Mouse (Mus musculus) lung, embryonic 15.5 days (tissue): ENCODE results near the gene Ift122. TPM values are rescaled to one million over a fixed set of nuclear protein-coding genes. Genes with fewer than 3 reads are reported as not detected.

Source experiments
- ATAC-seq: fragments of 200-750 bp; cut with Nextera tagmentation; 2 replicates; pipeline ENCODE4 v1.8.0; 2017; ENCODE audit warnings: moderate number of reproducible peaks, borderline replicate concordance; ENCODE audit not compliant: low FRiP score, low TSS enrichment; ENCODE audit errors: extremely low read depth
- H3K27ac ChIP-seq: fragments of 300-500 bp; sonication (generic); 2 replicates; pipeline ENCODE4 v1.5.1; 2015; ENCODE audit warnings: moderate library complexity, mild to moderate bottlenecking, inconsistent platforms
- H3K27me3 ChIP-seq: fragments of 300-500 bp; sonication (generic); 2 replicates; pipeline ENCODE4 v1.6.1; 2015; ENCODE audit warnings: inconsistent platforms
- H3K36me3 ChIP-seq: fragments of 300-500 bp; sonication (generic); 2 replicates; pipeline ENCODE4 v1.6.1; 2015; ENCODE audit warnings: inconsistent platforms
- H3K4me1 ChIP-seq: fragments of 300-500 bp; sonication (generic); 2 replicates; pipeline ENCODE4 v1.6.1; 2015; ENCODE audit warnings: inconsistent platforms
- H3K4me2 ChIP-seq: fragments of 300-500 bp; sonication (generic); 2 replicates; pipeline ENCODE4 v1.6.1; 2015; ENCODE audit warnings: inconsistent platforms, mild to moderate bottlenecking, moderate library complexity
- H3K4me3 ChIP-seq: fragments of 300-500 bp; sonication (generic); 2 replicates; pipeline ENCODE4 v1.5.1; 2015; ENCODE audit warnings: mild to moderate bottlenecking, inconsistent platforms
- H3K9ac ChIP-seq: fragments of 300-500 bp; sonication (generic); 2 replicates; pipeline ENCODE4 v1.6.1; 2015; ENCODE audit warnings: inconsistent platforms
- H3K9me3 ChIP-seq: fragments of 300-500 bp; sonication (generic); 2 replicates; pipeline ENCODE4 v1.6.1; 2016; ENCODE audit warnings: inconsistent platforms
- WGBS: fragments of 180-500 bp; shearing (Covaris S2); methylation state at CpG from one replicate; pipeline ENCODE4 v1.1.7; 2015; 5-methylcytosine and 5-hydroxymethylcytosine counted together
- polyA plus RNA-seq: library from polyadenylated mRNA; unstranded; fragments of >200 nt; fragmentation: Nextera tagmentation; extraction: Ambion mirVana; gene quantifications from 2 replicates; pipeline ENCODE4 v1.2.1, GENCODE M21; 2015

The Ift122 gene
- polyA plus RNA-seq, 1 experiment from 2014 or later = 24.6 TPM

DNA sequence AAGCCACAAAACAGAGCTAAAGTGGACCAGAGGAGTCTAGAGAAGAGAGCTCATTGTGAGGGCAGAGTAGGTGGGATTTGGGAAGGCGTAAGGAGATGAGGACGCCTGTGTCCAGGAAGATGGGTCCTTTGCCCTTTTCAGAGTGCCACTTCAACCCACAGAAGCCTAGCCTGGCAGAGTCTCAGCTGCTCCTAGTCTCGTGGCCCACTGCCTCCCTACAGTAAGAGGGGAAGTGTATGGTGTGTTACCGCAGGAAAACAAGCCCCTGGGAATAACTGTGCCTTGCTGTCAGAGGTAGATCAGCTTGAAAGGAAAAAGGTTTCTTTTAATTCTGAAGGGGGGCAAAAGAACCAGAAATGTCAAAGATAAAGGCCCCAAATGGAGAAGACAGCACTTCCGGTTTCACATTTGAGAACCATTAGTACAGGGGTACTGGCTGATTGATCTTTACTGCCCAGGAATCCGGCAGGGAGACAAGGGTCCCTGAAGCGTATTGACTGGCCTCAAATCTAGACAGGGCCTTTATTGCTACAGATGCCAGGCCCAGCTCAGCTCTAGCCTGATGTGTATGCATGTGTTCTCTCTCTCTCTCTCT lies 44.8 kb downstream of the Ift122 start:
- Histone ChIP-seq H3K4me3 (no peak overlapping the region), H3K4me1 (peaks cover 14% of the 10 kb centered on the region; the same call in 1 of the 2 replicates), H3K9me3 (no peaks in the 10 kb centered on the region), H3K4me2 (no peak overlapping the region), H3K27me3 (no peaks in the 10 kb centered on the region), H3K36me3 (0 out of 2 replicates have a peak, but pooled peaks cover 4% of the 10 kb centered on the region), H3K27ac (no peak overlapping the region), H3K9ac (no peak overlapping the region)
- WGBS = 79% methylated on average over 7 of the region's 7 CpGs
- ATAC-seq = no peak

DNA sequence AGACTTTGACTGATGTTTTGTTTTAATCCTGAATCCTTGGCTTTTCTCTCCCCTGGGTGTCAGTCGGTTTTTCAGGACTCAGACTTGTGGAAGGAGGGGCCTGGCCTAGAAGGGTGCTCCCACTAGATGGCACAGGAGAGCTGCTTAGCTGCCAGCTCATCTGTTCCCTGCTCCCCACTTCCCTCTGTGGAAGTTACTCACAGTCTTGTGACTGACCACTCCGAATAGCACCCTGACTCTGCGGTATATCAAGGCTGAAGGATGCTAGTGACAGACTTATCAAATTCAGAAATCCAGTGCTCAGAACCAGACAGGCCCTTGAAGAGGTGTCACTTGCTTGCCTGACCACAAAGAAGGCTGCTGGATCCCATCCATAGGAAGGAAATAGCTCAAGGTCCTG lies 47.8 kb downstream of the Ift122 start:
- Histone ChIP-seq H3K36me3 (no peaks in the 10 kb centered on the region), H3K27me3 (no peaks in the 10 kb centered on the region), H3K9me3 (no peaks in the 10 kb centered on the region), H3K4me3 (no peak overlapping the region), H3K9ac (no peak overlapping the region), H3K27ac (peak overlapping the region; percentile 55; the same call in 1 of the 2 replicates), H3K4me2 (no peak overlapping the region), H3K4me1 (peaks cover 25% of the 10 kb centered on the region)
- 11% methylated on average over 3 of the region's 3 CpGs for WGBS
- ATAC-seq = peak; percentile 73

DNA sequence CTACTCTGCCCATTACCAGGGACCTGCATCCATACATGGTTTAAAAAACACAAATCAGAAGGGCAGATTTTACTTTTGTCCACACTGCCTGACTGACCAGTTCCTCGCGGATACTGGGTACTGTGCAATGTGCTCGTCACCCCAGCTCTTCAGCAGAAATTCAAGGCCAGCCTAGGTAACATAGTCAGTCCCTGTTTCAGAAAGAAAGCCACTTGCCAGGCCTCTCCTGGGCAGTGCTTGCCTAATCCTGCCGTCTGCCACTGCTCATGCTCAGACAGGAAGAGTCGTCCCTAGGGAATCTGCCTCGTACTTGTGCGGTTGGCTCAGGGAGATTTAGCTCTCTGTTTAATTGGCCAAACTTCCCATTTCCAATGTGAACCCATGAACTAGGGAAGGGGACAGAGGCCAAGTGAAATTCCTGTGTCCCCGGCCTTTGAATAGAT lies 48.2 kb downstream of the Ift122 start:
- H3K4me2 ChIP-seq = no peak overlapping the region
- no peak overlapping the region for H3K9ac ChIP-seq
- no peaks in the 10 kb centered on the region for H3K9me3 ChIP-seq
- H3K36me3 ChIP-seq = no peaks in the 10 kb centered on the region
- peak; percentile 20 for ATAC-seq
- H3K27ac ChIP-seq = peak overlapping the region; percentile 55; the same call in 1 of the 2 replicates
- H3K4me1 ChIP-seq = peaks cover 25% of the 10 kb centered on the region
- H3K27me3 ChIP-seq = no peaks in the 10 kb centered on the region
- H3K4me3 ChIP-seq = no peak overlapping the region
- WGBS = 73% methylated on average over 8 of the region's 8 CpGs

DNA sequence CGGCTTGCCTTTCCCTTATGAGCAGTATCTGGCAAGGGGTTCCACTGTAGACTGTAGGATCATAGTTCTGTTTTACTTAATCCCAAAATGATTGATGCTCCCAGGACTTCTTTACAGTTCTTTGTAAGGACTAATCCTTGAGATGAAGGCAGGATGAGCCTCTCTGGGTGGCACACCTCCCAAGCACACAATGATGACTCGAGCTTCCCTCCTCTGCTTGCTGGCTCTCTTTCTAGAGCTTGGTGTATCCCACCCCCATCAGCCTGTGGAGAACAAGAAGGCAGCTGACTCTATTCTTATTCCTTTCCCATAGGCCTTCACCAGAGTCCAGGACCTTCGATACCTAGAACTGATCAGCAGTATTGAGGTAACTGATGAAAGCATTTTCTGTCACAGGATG lies 49.3 kb downstream of the Ift122 start:
- ATAC-seq = no peak
- WGBS = 77% methylated on average over 3 of the region's 3 CpGs
- H3K4me3 ChIP-seq = no peak overlapping the region
- peaks cover 20% of the 10 kb centered on the region for H3K4me1 ChIP-seq
- no peak overlapping the region for H3K4me2 ChIP-seq
- 0 out of 2 replicates have a peak overlapping the region, but pooled peaks have one; percentile 55 for H3K27ac ChIP-seq
- H3K9me3 ChIP-seq = no peaks in the 10 kb centered on the region
- no peaks in the 10 kb centered on the region for H3K36me3 ChIP-seq
- no peak overlapping the region for H3K9ac ChIP-seq
- no peaks in the 10 kb centered on the region for H3K27me3 ChIP-seq

DNA sequence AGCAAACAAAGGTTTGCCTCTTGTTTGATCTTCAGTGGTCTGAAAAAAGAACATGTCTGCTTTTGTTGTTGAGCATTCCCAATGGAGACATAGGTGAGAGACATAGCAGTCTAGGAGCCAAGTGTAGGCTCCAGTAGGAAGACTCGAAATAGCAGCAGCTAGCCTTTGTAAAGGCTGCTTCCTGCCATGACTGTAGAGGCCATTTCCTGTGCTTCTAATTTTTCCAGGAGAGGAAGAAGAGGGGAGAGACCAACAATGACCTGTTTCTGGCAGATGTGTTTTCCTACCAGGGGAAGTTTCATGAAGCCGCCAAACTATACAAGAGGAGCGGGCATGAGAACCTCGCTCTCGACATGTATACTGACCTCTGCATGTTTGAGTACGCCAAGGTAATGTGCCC lies 52.3 kb downstream of the Ift122 start:
- WGBS = 73% methylated on average over 6 of the region's 6 CpGs
- Histone ChIP-seq H3K9me3 (no peaks in the 10 kb centered on the region), H3K4me3 (no peak overlapping the region), H3K4me2 (no peak overlapping the region), H3K9ac (no peak overlapping the region), H3K4me1 (peaks cover 36% of the 10 kb centered on the region), H3K27ac (peak overlapping the region; percentile 59), H3K36me3 (no peaks in the 10 kb centered on the region), H3K27me3 (no peaks in the 10 kb centered on the region)
- ATAC-seq = no peak

DNA sequence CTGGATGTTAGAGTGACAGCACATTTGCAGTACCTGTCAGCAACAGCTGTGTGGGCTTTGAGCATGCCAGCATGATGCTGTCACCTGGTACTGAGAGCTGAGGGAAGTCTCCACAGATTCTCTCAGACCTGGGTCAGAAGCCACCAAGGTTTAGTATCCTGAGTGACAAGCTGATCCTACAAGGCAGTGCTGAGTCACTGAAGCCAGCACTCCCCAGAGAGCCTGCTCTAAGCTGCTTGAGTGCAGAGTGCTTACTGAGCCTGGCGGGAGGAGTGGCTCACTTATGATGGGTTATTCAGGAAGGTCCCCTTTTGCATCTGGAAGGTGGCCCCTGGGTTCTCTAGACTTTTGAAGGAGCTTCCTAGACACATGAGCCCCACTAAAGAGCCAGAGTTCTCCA lies 53.2 kb downstream of the Ift122 start:
- H3K27ac ChIP-seq = peak overlapping the region; percentile 59; the same call in 1 of the 2 replicates
- H3K27me3 ChIP-seq = no peaks in the 10 kb centered on the region
- H3K36me3 ChIP-seq = no peaks in the 10 kb centered on the region
- WGBS = 75% methylated on average over 1 of the region's 1 CpGs
- no peak overlapping the region for H3K4me3 ChIP-seq
- peaks cover 31% of the 10 kb centered on the region for H3K4me1 ChIP-seq
- no peaks in the 10 kb centered on the region for H3K9me3 ChIP-seq
- H3K9ac ChIP-seq = no peak overlapping the region
- H3K4me2 ChIP-seq = no peak overlapping the region
- ATAC-seq = no peak

DNA sequence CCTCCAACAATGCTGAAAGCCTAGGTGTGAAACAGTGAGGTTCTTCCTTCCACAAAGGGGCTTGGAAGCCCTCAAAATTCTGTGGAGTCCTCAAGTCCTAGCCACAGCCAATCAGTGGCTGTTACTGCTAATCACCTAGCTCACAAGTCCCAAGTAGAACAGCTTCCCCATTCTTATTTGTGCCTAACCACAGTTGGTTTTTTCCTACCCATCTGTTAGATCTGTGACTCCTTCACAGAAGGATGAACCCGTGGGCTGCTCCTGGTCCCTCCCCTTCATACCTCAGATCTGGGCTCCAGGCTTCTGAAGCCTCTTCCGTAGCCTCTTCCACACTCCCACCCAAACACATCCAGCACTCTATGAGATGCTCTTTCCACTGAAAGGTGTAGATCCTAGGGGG lies 53.6 kb downstream of the Ift122 start:
- Histone ChIP-seq H3K9me3 (no peaks in the 10 kb centered on the region), H3K27me3 (no peaks in the 10 kb centered on the region), H3K4me3 (no peak overlapping the region), H3K9ac (no peak overlapping the region), H3K4me1 (peaks cover 27% of the 10 kb centered on the region), H3K27ac (no peak overlapping the region), H3K4me2 (no peak overlapping the region), H3K36me3 (no peaks in the 10 kb centered on the region)
- no peak for ATAC-seq
- WGBS = 65% methylated on average over 2 of the region's 2 CpGs

DNA sequence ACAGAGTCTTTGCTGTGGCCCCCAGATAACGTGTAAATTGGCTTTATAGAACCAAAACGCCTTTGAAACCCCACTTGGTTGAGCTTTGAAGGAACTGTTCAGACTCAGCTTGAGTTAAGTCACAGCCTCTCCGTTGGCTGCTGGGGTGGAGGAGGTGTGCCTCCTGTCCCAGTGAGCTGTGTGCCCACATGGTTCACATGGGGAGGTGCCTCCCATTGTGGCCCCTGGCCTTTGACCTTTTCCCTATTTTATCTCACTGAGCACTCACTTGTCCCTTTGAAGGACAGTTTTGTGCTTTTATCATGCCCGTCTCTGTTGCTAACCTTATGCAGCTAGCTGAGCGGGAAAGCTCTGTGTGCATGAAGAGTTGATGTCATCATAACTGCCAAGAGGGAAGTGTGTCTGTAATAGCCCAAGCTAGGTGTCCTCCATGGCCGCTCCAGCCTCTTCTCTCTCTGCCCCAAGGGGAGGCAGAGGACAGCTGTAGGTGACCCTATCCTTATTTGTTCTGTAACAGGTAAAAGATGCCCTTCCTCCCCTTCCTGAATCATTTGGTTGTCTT lies 55.2 kb downstream of the Ift122 start:
- Histone ChIP-seq H3K4me3 (no peak overlapping the region), H3K4me2 (no peak overlapping the region), H3K36me3 (no peaks in the 10 kb centered on the region), H3K27ac (no peak overlapping the region), H3K27me3 (no peaks in the 10 kb centered on the region), H3K9me3 (no peaks in the 10 kb centered on the region), H3K9ac (no peak overlapping the region), H3K4me1 (peaks cover 26% of the 10 kb centered on the region)
- ATAC-seq = no peak
- 29% methylated on average over 6 of the region's 6 CpGs for WGBS

DNA sequence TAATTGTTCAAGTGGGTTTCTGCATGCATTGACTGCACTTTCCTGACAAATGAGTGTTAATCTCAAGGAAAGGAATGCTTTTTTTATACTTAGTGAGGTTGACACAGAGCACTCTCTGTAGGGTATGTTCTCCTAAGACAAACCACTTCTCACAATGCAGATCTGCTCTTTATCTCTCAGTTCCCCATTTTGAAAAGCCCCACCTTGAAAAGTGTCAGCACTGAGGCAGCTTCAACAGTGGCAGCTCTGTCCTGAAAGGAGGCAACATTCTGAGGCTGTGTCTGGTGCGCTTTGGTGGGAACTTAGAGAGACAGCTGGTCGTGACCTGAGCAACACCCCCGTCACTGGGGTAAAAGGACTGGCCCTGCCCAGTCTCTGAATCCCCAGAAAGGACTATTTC lies 55.8 kb downstream of the Ift122 start:
- no peaks in the 10 kb centered on the region for H3K9me3 ChIP-seq
- H3K4me3 ChIP-seq = no peak overlapping the region
- 61% methylated on average over 3 of the region's 3 CpGs for WGBS
- H3K27ac ChIP-seq = peak overlapping the region; percentile 49
- no peak for ATAC-seq
- H3K4me2 ChIP-seq = no peak overlapping the region
- H3K4me1 ChIP-seq = peaks cover 26% of the 10 kb centered on the region
- no peak overlapping the region for H3K9ac ChIP-seq
- no peaks in the 10 kb centered on the region for H3K27me3 ChIP-seq
- H3K36me3 ChIP-seq = no peaks in the 10 kb centered on the region

DNA sequence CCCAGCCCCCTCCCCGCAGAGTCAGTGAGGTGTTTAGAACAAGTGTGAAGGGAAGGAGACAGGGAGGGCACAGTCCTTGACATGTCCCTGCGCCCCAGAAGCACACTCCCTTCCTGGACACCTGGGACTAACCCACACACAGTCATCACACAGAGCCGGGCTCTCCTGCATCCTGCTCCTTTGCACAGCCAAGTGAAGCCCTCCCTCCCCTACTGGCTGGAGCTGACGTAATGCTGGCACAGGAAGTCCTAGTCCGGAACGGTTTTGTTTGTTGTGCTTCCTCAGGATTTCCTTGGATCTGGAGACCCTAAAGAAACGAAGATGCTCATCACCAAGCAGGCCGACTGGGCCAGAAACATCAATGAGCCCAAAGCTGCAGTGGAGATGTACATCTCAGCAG lies 56.7 kb downstream of the Ift122 start:
- Histone ChIP-seq H3K27me3 (no peaks in the 10 kb centered on the region), H3K27ac (peak overlapping the region; percentile 40), H3K9ac (no peak overlapping the region), H3K9me3 (no peaks in the 10 kb centered on the region), H3K4me3 (no peak overlapping the region), H3K36me3 (no peaks in the 10 kb centered on the region), H3K4me2 (no peak overlapping the region), H3K4me1 (peaks cover 21% of the 10 kb centered on the region)
- ATAC-seq = peak; percentile 82
- 33% methylated on average over 8 of the region's 8 CpGs for WGBS

DNA sequence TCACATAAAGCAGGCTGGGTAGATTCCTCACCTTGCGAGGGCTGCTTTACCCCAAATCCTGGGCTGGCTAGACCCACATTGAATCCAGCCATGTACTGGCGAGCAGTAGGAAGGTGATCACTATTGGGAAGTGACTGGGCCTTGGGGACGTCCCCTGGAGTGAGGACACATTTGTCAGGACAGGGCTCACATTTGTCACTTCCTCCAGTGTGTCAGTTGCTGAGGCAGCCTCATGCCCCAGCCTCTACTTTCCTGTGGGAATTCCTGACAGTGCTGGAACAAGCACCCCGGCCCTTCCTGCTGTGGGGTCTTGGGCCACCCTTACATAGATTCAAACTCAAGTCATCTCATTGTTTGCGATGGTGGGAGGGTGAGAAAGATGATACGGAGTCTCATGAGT lies 58.5 kb downstream of the Ift122 start:
- Histone ChIP-seq H3K4me3 (no peak overlapping the region), H3K36me3 (no peaks in the 10 kb centered on the region), H3K27ac (no peak overlapping the region), H3K27me3 (no peaks in the 10 kb centered on the region), H3K4me1 (peaks cover 27% of the 10 kb centered on the region), H3K9ac (no peak overlapping the region), H3K4me2 (no peak overlapping the region), H3K9me3 (no peaks in the 10 kb centered on the region)
- ATAC-seq = no peak
- 77% methylated on average over 6 of the region's 6 CpGs for WGBS

DNA sequence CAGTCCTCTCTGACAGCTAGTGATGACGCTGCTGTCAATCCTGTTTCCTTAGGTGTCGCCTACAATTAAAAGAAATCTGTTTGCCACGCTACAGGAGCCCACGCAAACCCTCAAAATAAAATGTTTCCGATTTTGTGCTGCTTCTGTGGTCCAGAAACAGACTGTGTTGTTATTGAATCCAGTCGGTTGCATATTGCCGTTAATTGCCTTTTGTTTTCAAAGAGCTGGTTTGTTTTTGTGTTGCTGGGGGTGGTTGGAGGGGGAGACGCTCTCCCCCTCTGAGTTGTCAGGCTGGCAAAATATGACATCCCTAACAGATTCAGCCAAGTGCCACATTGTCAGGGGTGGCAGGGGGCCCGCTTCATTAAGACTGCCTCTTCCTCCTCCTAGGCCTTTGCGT lies 60.2 kb downstream of the Ift122 start:
- Histone ChIP-seq H3K9me3 (no peaks in the 10 kb centered on the region), H3K36me3 (no peaks in the 10 kb centered on the region), H3K4me3 (no peak overlapping the region), H3K4me1 (peaks cover 23% of the 10 kb centered on the region), H3K27me3 (no peaks in the 10 kb centered on the region), H3K27ac (no peak overlapping the region), H3K9ac (no peak overlapping the region), H3K4me2 (no peak overlapping the region)
- WGBS = 82% methylated on average over 10 of the region's 10 CpGs
- ATAC-seq = no peak
